Mouse (Mus musculus) lung, postnatal 14 days (tissue): ENCODE data around the gene Tmem98.

Experiments
- DNase-seq: peaks from one replicate; pipeline ENCODE4 v3.0.0; 2021

Gene Tmem98

GRCm38 (mm10) chr11:80854908-80855307 is 44.9 kb downstream of the Tmem98 start:
- DNase-seq = no peak

- DNase-seq = no peak
Observed at GRCm38 (mm10) chr11:80856827-80857226, 46.9 kb downstream of the Tmem98 start.

GRCm38 (mm10) chr11:80858065-80858464 is 48.1 kb downstream of the Tmem98 start, which contains the start of gene Spaca3:
Gene Spaca3 (plus strand): TSS chr11:80858365.
- no peak for DNase-seq

GRCm38 (mm10) chr11:80862941-80863340 is 53.0 kb downstream of the Tmem98 start:
- DNase-seq = no peak

- DNase-seq = no peak
Observed at GRCm38 (mm10) chr11:80868039-80868438, 58.1 kb downstream of the Tmem98 start.
